Mouse (Mus musculus) midbrain, embryonic 16.5 days (tissue): ENCODE data around the gene Coro1a. TPM values are rescaled to one million over a fixed set of nuclear protein-coding genes. Genes with fewer than 3 reads are reported as not detected.

Source experiments
- ATAC-seq: fragments of 200-750 bp; cut with Nextera tagmentation; 2 replicates; pipeline ENCODE4 v1.8.0; 2017; ENCODE audit warnings: moderate TSS enrichment
- H3K27ac ChIP-seq: fragments of 300-500 bp; sonication (generic); 2 replicates; pipeline ENCODE4 v1.5.1; 2014; ENCODE audit warnings: mild to moderate bottlenecking, low read length, mixed read lengths
- H3K27me3 ChIP-seq: fragments of 300-500 bp; sonication (generic); 2 replicates; pipeline ENCODE4 v1.6.1; 2014; ENCODE audit warnings: low read depth, low read length, mixed read lengths; ENCODE audit not compliant: control insufficient read depth, insufficient read depth
- H3K36me3 ChIP-seq: fragments of 300-500 bp; sonication (generic); 2 replicates; pipeline ENCODE4 v1.6.1; 2014; ENCODE audit warnings: mild to moderate bottlenecking, low read length, moderate library complexity, mixed read lengths; ENCODE audit not compliant: control insufficient read depth, insufficient read depth
- H3K4me1 ChIP-seq: fragments of 300-500 bp; sonication (generic); 2 replicates; pipeline ENCODE4 v1.6.1; 2014; ENCODE audit warnings: mild to moderate bottlenecking, low read length, mixed read lengths; ENCODE audit not compliant: control insufficient read depth, insufficient read depth
- H3K4me2 ChIP-seq: fragments of 300-500 bp; sonication (generic); 2 replicates; pipeline ENCODE4 v1.6.1; 2014; ENCODE audit warnings: mild to moderate bottlenecking, low read length, mixed read lengths
- H3K4me3 ChIP-seq: fragments of 300-500 bp; sonication (generic); 2 replicates; pipeline ENCODE4 v1.5.1; 2014; ENCODE audit warnings: low read depth, mild to moderate bottlenecking, low read length, moderate library complexity, mixed read lengths
- H3K9ac ChIP-seq: fragments of 300-500 bp; sonication (generic); 2 replicates; pipeline ENCODE4 v1.6.1; 2014; ENCODE audit warnings: low read depth, low read length, mixed read lengths
- H3K9me3 ChIP-seq: fragments of 300-500 bp; sonication (generic); replicated peaks from 2 replicates; pipeline ENCODE4 v1.6.1; 2014; ENCODE audit warnings: mild to moderate bottlenecking, low read length, mixed read lengths; ENCODE audit not compliant: control insufficient read depth, poor library complexity, severe bottlenecking
- WGBS: fragments of 180-500 bp; shearing (Covaris S2); extraction: QIAGEN DNeasy Blood & Tissue Kit; methylation state at CpG from one replicate; pipeline ENCODE4 v1.1.7; 2014; 5-methylcytosine and 5-hydroxymethylcytosine counted together
- polyA plus RNA-seq: library from polyadenylated mRNA; unstranded; fragments of >200 nt; fragmentation: Nextera tagmentation; extraction: Ambion mirVana; gene quantifications from 2 replicates; pipeline ENCODE4 v1.2.1, GENCODE M21; 2015

Gene Coro1a
- polyA plus RNA-seq, 1 experiment from 2014 or later, result 122 TPM

GRCm38 (mm10) chr7:126665269-126665668 lies 42.3 kb downstream of the Coro1a start:
- Histone ChIP-seq H3K36me3 (peaks cover 17% of the 10 kb centered on the region), H3K9ac (no peak overlapping the region), H3K9me3 (no peaks in the 10 kb centered on the region), H3K4me3 (no peak overlapping the region), H3K27ac (no peak overlapping the region), H3K4me2 (no peak overlapping the region), H3K27me3 (no peaks in the 10 kb centered on the region), H3K4me1 (no peaks in the 10 kb centered on the region)
- over 99% methylated on average over 3 of the region's 3 CpGs for WGBS
- ATAC-seq, result no peak

DNA sequence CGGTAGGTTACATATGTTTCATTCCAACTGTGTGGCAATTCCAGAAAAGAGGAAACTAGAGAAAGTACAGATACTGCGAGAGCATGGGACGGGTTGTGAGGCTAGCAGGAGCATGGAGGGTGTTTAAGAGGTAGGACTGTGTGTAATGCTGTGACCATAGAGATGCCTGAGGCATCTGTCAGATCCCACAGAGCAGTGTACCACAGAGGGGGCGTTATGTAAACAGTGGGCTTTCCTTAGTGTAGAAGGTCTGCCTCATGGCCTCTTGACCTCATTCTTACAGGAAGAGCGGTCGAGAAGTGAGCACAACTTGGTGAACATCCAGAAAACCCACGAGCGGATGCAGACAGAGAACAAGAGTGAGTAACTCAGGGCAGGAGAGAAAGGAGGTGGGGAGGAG lies 43.9 kb downstream of the Coro1a start:
- Histone ChIP-seq H3K4me3 (no peak overlapping the region), H3K27me3 (no peaks in the 10 kb centered on the region), H3K9me3 (no peaks in the 10 kb centered on the region), H3K9ac (no peak overlapping the region), H3K36me3 (peaks cover 15% of the 10 kb centered on the region), H3K4me1 (no peaks in the 10 kb centered on the region), H3K4me2 (no peak overlapping the region), H3K27ac (no peak overlapping the region)
- ATAC-seq, result no peak
- 88% methylated on average over 8 of the region's 8 CpGs for WGBS

DNA sequence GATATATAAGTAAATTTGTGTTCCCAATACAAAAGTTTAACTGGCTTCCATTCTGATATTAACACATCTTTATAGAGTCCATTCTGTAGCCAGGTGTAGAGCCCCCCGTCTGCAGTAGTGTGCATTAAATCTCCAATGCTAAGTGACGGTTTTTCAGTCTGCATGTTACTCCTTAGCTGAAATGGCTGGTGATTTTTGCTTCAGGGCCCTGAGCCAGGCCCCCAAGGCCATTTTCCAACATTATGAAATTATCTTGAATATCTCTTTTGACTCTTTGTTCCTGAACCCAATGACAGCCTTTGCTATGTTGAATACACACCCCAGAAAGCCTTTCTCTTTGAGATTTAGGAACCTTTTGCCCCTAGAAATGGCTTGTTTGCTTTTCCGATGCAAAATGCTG lies 47.8 kb downstream of the Coro1a start:
- no peak for ATAC-seq
- WGBS, result 84% methylated on average over 3 of the region's 3 CpGs
- Histone ChIP-seq H3K4me1 (no peaks in the 10 kb centered on the region), H3K4me2 (no peak overlapping the region), H3K27ac (no peak overlapping the region), H3K27me3 (no peaks in the 10 kb centered on the region), H3K4me3 (no peak overlapping the region), H3K9me3 (no peaks in the 10 kb centered on the region), H3K9ac (no peak overlapping the region), H3K36me3 (peaks cover 4% of the 10 kb centered on the region; the same call in 1 of the 2 replicates)

DNA sequence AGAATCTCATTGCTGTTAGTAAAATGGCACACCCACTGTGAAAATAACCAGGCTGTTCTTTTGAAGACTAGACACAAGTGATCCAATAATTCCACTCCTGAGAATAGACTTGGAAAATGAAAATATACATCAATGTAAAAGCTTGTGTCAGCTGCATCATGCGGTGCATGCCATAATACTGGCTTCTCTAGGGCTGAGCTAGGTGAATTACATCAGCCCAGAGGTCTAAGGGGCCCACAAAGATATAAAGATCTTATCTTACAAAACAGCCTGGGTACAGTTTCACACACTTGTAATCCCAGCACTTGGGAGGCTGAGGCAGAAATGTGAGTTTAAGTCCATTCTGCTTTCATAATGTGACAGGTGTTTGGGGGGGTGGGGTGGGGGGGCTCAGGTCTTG lies 50.1 kb downstream of the Coro1a start:
- H3K4me2 ChIP-seq, result no peak overlapping the region
- no peak overlapping the region for H3K9ac ChIP-seq
- no peak overlapping the region for H3K4me3 ChIP-seq
- ATAC-seq, result no peak
- H3K27ac ChIP-seq, result no peak overlapping the region
- no peaks in the 10 kb centered on the region for H3K9me3 ChIP-seq
- H3K27me3 ChIP-seq, result no peaks in the 10 kb centered on the region
- H3K36me3 ChIP-seq, result no peaks in the 10 kb centered on the region
- 97% methylated on average over 1 of the region's 1 CpGs for WGBS
- no peaks in the 10 kb centered on the region for H3K4me1 ChIP-seq

DNA sequence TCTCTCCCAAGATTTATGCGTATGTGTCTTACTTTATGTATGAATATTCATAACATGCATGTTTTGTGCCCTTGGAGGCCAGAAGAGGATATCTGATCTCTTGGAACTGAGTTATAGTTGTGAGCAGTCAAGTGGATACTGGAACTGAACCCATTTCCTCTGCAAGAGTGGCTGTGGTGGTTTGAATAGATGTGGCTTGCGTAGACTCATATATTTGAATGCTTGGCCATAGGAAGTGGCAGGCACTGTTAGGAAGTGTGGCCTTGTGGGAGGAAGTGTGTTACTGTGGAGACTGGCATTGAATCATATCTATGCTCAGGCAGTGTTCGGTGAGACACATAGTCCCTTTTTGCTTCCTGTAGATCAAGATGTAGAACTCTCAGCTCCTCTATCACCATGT lies 51.9 kb downstream of the Coro1a start:
- Histone ChIP-seq H3K27ac (no peak overlapping the region), H3K27me3 (no peaks in the 10 kb centered on the region), H3K4me3 (no peak overlapping the region), H3K4me2 (no peak overlapping the region), H3K36me3 (no peaks in the 10 kb centered on the region), H3K4me1 (no peaks in the 10 kb centered on the region), H3K9me3 (no peaks in the 10 kb centered on the region), H3K9ac (no peak overlapping the region)
- 96% methylated on average over 3 of the region's 3 CpGs for WGBS
- no peak for ATAC-seq

- Histone ChIP-seq H3K4me3 (no peak overlapping the region), H3K36me3 (no peaks in the 10 kb centered on the region), H3K27ac (no peak overlapping the region), H3K27me3 (no peaks in the 10 kb centered on the region), H3K9me3 (no peaks in the 10 kb centered on the region), H3K9ac (no peak overlapping the region), H3K4me1 (peaks cover 8% of the 10 kb centered on the region), H3K4me2 (no peak overlapping the region)
- no peak for ATAC-seq
- WGBS, result 91% methylated on average over 2 of the region's 2 CpGs
Observed at GRCm38 (mm10) chr7:126653991-126654390, 53.6 kb downstream of the Coro1a start.

DNA sequence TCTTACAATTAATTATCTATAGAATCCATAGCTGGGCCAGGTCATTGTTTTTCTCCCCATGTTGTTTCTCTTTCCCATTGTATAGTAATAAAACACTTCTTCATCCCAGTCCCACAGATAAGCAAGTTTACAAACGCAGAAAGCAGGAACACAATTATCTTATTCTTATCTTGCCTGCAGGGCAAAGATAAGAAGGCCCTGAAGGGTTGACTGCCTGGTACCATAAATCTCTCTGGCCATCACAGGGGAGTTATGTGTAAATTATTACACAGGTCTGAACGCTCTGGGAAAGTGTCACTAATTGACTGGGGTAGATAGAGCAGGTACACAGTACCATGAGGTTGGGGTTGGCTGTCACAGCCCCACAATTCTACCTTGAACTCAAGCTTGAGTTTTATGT lies 56.7 kb downstream of the Coro1a start:
- H3K27ac ChIP-seq, result no peak overlapping the region
- H3K9me3 ChIP-seq, result no peaks in the 10 kb centered on the region
- no peaks in the 10 kb centered on the region for H3K27me3 ChIP-seq
- ATAC-seq, result no peak
- H3K4me1 ChIP-seq, result peaks cover 11% of the 10 kb centered on the region
- H3K4me3 ChIP-seq, result no peak overlapping the region
- WGBS, result 89% methylated on average over 2 of the region's 2 CpGs
- no peak overlapping the region for H3K9ac ChIP-seq
- no peaks in the 10 kb centered on the region for H3K36me3 ChIP-seq
- no peak overlapping the region for H3K4me2 ChIP-seq

Other genes with a start within 250 kb of the Coro1a start
- gene Atp2a1, start 244.7 kb downstream of the Coro1a start, polyA plus RNA-seq, result 0.39 and 0.71 TPM in 2 replicates
- 76.8 and 79.6 TPM in 2 replicates for gene Sh2b1, start 232.4 kb downstream of the Coro1a start, polyA plus RNA-seq
- gene Tufm, start 220.4 kb downstream of the Coro1a start, polyA plus RNA-seq, result 121 and 127 TPM in 2 replicates
- gene Atxn2l, start 204.3 kb downstream of the Coro1a start, polyA plus RNA-seq, result 66.9 and 68.8 TPM in 2 replicates
- gene Eif3c, start 141.4 kb downstream of the Coro1a start, polyA plus RNA-seq, result 177 and 184 TPM in 2 replicates
- gene Apobr, start 122.8 kb downstream of the Coro1a start, polyA plus RNA-seq, result 0.31 TPM in 2 replicates
- gene Cln3, start 122.0 kb downstream of the Coro1a start, polyA plus RNA-seq, result 36.4 and 37.7 TPM in 2 replicates
- gene Il27, start 112.8 kb downstream of the Coro1a start, polyA plus RNA-seq, result not detected in 2 replicates
- gene Nupr1, start 76.9 kb downstream of the Coro1a start, polyA plus RNA-seq, result 6.1 and 9.5 TPM in 2 replicates
- gene Sgf29, start 58.5 kb downstream of the Coro1a start, polyA plus RNA-seq, result 50.1 and 56.9 TPM in 2 replicates
- 7.6 and 8.5 TPM in 2 replicates for gene Sult1a1, start 31.4 kb downstream of the Coro1a start, polyA plus RNA-seq
- 113 and 120 TPM in 2 replicates for gene Bola2, start 12.4 kb downstream of the Coro1a start, polyA plus RNA-seq
- gene Slx1b, start 12.0 kb downstream of the Coro1a start, polyA plus RNA-seq, result 16.8 and 17.3 TPM in 2 replicates
- 111 and 112 TPM in 2 replicates for gene Mapk3, start 51.8 kb upstream of the Coro1a start, polyA plus RNA-seq
- 0.95 and 1.5 TPM in 2 replicates for gene Gdpd3, start 58.5 kb upstream of the Coro1a start, polyA plus RNA-seq
- 162 and 191 TPM in 2 replicates for gene Ypel3, start 69.2 kb upstream of the Coro1a start, polyA plus RNA-seq
- gene Tbx6, start 73.7 kb upstream of the Coro1a start, polyA plus RNA-seq, result 0.51 and 0.64 TPM in 2 replicates
- 155 and 182 TPM in 2 replicates for gene Ppp4c, start 84.7 kb upstream of the Coro1a start, polyA plus RNA-seq
- gene Fam57b, start 89.9 kb upstream of the Coro1a start, polyA plus RNA-seq, result 55.0 and 61.1 TPM in 2 replicates
- gene 4930451I11Rik, start 123.9 kb upstream of the Coro1a start, polyA plus RNA-seq, result not detected in 2 replicates
- gene Doc2a, start 139.6 kb upstream of the Coro1a start, polyA plus RNA-seq, result 24.2 and 35.8 TPM in 2 replicates
- 19.8 and 20.0 TPM in 2 replicates for gene Hirip3, start 154.2 kb upstream of the Coro1a start, polyA plus RNA-seq
- gene Ino80e, start 154.6 kb upstream of the Coro1a start, polyA plus RNA-seq, result 94.6 and 98.3 TPM in 2 replicates
- 64.8 and 66.7 TPM in 2 replicates for gene Taok2, start 176.9 kb upstream of the Coro1a start, polyA plus RNA-seq
- 33.2 and 34.0 TPM in 2 replicates for gene Tmem219, start 215.1 kb upstream of the Coro1a start, polyA plus RNA-seq
- 135 and 140 TPM in 2 replicates for gene Kctd13, start 221.1 kb upstream of the Coro1a start, polyA plus RNA-seq
- gene Asphd1, start 241.8 kb upstream of the Coro1a start, polyA plus RNA-seq, result 10.4 TPM in 2 replicates
- 44.6 and 50.2 TPM in 2 replicates for gene Sez6l2, start 242.8 kb upstream of the Coro1a start, polyA plus RNA-seq